Mouse (Mus musculus) C2C12 (cell line): ENCODE results near the gene Psd. TPM values are rescaled to one million over a fixed set of nuclear protein-coding genes. Genes with fewer than 3 reads are reported as not detected.

Source experiments
- H3K27me3 ChIP-seq: one replicate; pipeline ENCODE4 v1.6.1; 2011; ENCODE audit not compliant: control insufficient read depth, insufficient read depth, insufficient read length
- H3K36me3 ChIP-seq: one replicate; pipeline ENCODE4 v1.6.1; 2011; ENCODE audit not compliant: control insufficient read depth, insufficient read depth
- H3K4me3 ChIP-seq: one replicate; pipeline ENCODE4 v1.5.1; 2011; ENCODE audit warnings: mild to moderate bottlenecking, control low read depth; ENCODE audit not compliant: poor library complexity, insufficient read depth, severe bottlenecking
- H3K79me2 ChIP-seq: one replicate; pipeline ENCODE4 v1.6.1; 2011; ENCODE audit not compliant: control insufficient read depth, insufficient read depth
- H3K79me3 ChIP-seq: one replicate; pipeline ENCODE4 v1.6.1; 2011; ENCODE audit warnings: low read depth, control low read depth
- H3ac ChIP-seq: one replicate; pipeline ENCODE3; 2011; ENCODE audit warnings: low read depth; ENCODE audit not compliant: control insufficient read depth, insufficient read length
- CEBPB ChIP-seq: IDR thresholded peaks from one replicate; pipeline ENCODE4 v1.6.1; 2011; ENCODE audit warnings: low read depth, mild to moderate bottlenecking, control low read depth, moderate library complexity
- CTCF ChIP-seq: IDR thresholded peaks from one replicate; pipeline ENCODE4 v1.5.1; 2011; ENCODE audit not compliant: control insufficient read depth, insufficient read depth, insufficient read length
- FOSL1 ChIP-seq: IDR thresholded peaks from one replicate; pipeline ENCODE4 v1.8.0; 2011; ENCODE audit warnings: mild to moderate bottlenecking, low read length; ENCODE audit not compliant: poor library complexity, insufficient read depth, severe bottlenecking
- MAX ChIP-seq: IDR thresholded peaks from one replicate; pipeline ENCODE4 v1.6.1; 2011; ENCODE audit warnings: mild to moderate bottlenecking, control low read depth
- MYOD1 ChIP-seq: IDR thresholded peaks from one replicate; pipeline ENCODE4 v1.6.1; 2011; ENCODE audit warnings: low read depth; ENCODE audit not compliant: control insufficient read depth, insufficient read length
- MYOG ChIP-seq: IDR thresholded peaks from one replicate; pipeline ENCODE4 v1.6.1; 2011; ENCODE audit not compliant: control insufficient read depth, insufficient read length; ENCODE audit errors: extremely low read depth
- USF1 ChIP-seq: IDR thresholded peaks from one replicate; pipeline ENCODE4 v1.6.1; 2011; ENCODE audit warnings: low read depth, mild to moderate bottlenecking, control low read depth, moderate library complexity
- polyA plus RNA-seq: library from polyadenylated mRNA; unstranded; fragments of >200 nt; fragmentation: generic; extraction: Trizol; gene quantifications from one replicate; pipeline ENCODE4 v1.2.1, GENCODE M21; 2012; ENCODE audit warnings: missing spikeins

Gene Psd
- polyA plus RNA-seq, 1 experiment: 11.8 TPM

- TF ChIP-seq MAX (no peak), MYOG (no peak), CEBPB (no peak)
- no peaks in the 10 kb centered on the region for H3K79me2 ChIP-seq
- no peaks in the 10 kb centered on the region for H3K79me3 ChIP-seq
- no peaks in the 10 kb centered on the region for H3K36me3 ChIP-seq
- no peak overlapping the region for H3K4me3 ChIP-seq
- peaks cover 30% of the 10 kb centered on the region for H3K27me3 ChIP-seq
- H3ac ChIP-seq: no peak overlapping the region
Observed at GRCm38 (mm10) chr19:46317546-46317885, 9.4 kb downstream of the Psd start.

DNA sequence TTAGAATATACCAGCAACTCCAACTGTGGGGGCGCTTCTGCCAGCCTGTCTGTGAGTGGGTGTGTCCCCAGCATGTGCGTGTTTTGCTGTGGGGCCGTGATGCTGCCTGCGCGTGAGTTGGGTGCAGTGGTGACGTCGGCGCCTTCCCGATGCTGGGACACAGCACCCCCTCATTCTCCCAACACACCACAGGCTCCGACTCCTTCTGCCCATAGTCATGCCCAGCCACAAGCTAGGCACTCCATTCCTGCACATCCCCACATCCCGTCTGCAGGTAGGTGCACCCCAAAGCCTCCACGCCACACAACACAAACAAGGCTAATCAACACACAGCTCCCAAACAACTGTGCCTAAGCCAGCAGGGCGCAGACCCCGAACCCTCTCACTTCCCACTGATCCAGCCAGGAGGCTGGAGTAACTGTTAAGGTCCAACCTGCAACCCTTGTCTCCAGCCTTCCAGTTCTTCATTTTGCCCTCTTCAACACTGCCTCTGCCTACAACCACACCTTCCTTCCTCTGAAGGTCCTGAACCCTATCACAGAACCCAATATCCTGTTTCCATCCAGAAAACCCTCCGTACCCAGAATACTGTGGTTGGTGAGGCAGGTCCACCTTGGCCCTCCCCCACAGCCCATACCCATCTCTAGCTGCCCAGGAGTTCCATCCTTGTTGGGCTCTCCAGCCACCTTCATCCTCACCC is 10.0 kb downstream of the Psd start:
- no peak overlapping the region for H3K4me3 ChIP-seq
- H3K79me2 ChIP-seq: no peaks in the 10 kb centered on the region
- no peak for TF ChIP-seq FOSL1
- no peak for TF ChIP-seq CEBPB
- no peak for TF ChIP-seq MYOG
- TF ChIP-seq MYOD1: no peak
- TF ChIP-seq MAX: no peak
- no peak for TF ChIP-seq USF1
- TF ChIP-seq CTCF: no peak
- no peak overlapping the region for H3ac ChIP-seq
- H3K79me3 ChIP-seq: no peaks in the 10 kb centered on the region
- H3K36me3 ChIP-seq: no peaks in the 10 kb centered on the region
- peaks cover 26% of the 10 kb centered on the region for H3K27me3 ChIP-seq

GRCm38 (mm10) chr19:46315752-46316610 is 11.0 kb downstream of the Psd start:
- no peak overlapping the region for H3K4me3 ChIP-seq
- no peaks in the 10 kb centered on the region for H3K79me3 ChIP-seq
- peaks cover 26% of the 10 kb centered on the region for H3K27me3 ChIP-seq
- TF ChIP-seq CEBPB (no peak), MYOD1 (no peak), MAX (no peak), FOSL1 (no peak), CTCF (no peak), USF1 (no peak), MYOG (no peak)
- H3K36me3 ChIP-seq: peaks cover 7% of the 10 kb centered on the region
- no peaks in the 10 kb centered on the region for H3K79me2 ChIP-seq
- no peak overlapping the region for H3ac ChIP-seq

DNA sequence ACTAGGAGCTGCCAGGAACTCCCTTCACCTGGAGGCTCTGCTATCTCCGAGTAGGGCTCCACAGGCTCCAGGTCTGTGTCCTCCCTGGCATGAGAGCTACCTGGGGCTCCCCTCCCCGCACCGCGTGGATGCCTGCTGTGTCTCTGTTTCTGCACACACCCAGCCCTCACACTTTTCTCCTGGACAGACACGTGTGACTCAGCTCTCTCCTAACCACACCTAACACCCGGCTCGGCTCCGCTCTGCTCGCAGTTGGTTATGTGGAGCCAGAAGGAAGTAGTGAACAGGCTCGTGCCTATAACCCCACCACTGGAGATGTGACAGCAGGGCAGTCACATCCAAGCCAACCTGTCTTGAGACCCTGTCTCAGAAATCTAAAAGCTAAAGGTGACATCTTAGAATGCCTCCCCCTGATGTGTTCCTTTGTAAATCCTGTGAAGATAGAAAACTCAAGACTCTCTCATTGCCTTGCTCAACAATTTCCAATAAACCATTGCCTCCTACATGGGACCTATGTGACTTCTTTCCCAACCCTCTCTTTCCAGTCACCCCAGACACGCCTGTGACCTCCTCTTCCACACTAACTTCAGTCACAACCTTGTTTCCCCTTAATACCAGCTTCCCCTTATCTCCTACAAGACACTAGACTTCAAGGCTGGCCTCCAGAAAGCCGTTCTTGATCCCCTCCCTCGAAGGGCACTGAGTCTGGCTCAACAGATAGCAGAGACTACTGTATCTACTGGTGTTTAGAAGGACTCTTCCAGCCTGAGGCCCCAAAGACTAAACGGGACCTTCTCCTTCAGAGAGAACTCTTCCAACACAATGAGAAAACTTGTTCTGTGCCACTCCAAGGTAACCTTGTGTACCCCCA is 11.8 kb downstream of the Psd start:
- H3ac ChIP-seq: no peak overlapping the region
- H3K4me3 ChIP-seq: no peak overlapping the region
- no peaks in the 10 kb centered on the region for H3K79me3 ChIP-seq
- peaks cover 26% of the 10 kb centered on the region for H3K27me3 ChIP-seq
- no peaks in the 10 kb centered on the region for H3K79me2 ChIP-seq
- H3K36me3 ChIP-seq: peaks cover 14% of the 10 kb centered on the region
- TF ChIP-seq FOSL1: no peak
- no peak for TF ChIP-seq MYOD1
- TF ChIP-seq USF1: no peak
- no peak for TF ChIP-seq MAX
- TF ChIP-seq CEBPB: no peak
- no peak for TF ChIP-seq MYOG
- no peak for TF ChIP-seq CTCF

- no peak for TF ChIP-seq CEBPB
- TF ChIP-seq USF1: no peak
- TF ChIP-seq MAX: no peak
- TF ChIP-seq MYOG: no peak
- TF ChIP-seq CTCF: no peak
- no peak for TF ChIP-seq FOSL1
- TF ChIP-seq MYOD1: no peak
- H3ac ChIP-seq: no peak overlapping the region
- no peaks in the 10 kb centered on the region for H3K79me3 ChIP-seq
- no peaks in the 10 kb centered on the region for H3K79me2 ChIP-seq
- no peak overlapping the region for H3K4me3 ChIP-seq
- H3K27me3 ChIP-seq: peaks cover 22% of the 10 kb centered on the region
- peaks cover 20% of the 10 kb centered on the region for H3K36me3 ChIP-seq
Observed at GRCm38 (mm10) chr19:46314151-46314601, 12.8 kb downstream of the Psd start.
